Mouse (Mus musculus): ENCODE results near the gene Ercc6l.

Gene Ercc6l

GRCm38 (mm10) chrX:102156618-102157422 is at the start of gene Ercc6l:
TSS of gene Ercc6l (minus strand) at chrX:102157091.
- peak; percentile 95 for DNase-seq (ENCODE audit: low read depth)

GRCm38 (mm10) chrX:102190840-102191239 is 33.9 kb upstream of the Ercc6l start:
- DNase-seq (ENCODE audit: low read depth): no peak

- no peak for DNase-seq (ENCODE audit: low read depth)
Measured at GRCm38 (mm10) chrX:102189581-102189980, 32.7 kb upstream of the Ercc6l start.

- peak; percentile 89 for DNase-seq (ENCODE audit: low read depth)
Measured at GRCm38 (mm10) chrX:102188712-102189497, 32.0 kb upstream of the Ercc6l start, which contains the start of gene Rps4x. TSS of gene Rps4x (minus strand) at chrX:102189394.

GRCm38 (mm10) chrX:102187023-102187699 is 30.3 kb upstream of the Ercc6l start:
- DNase-seq (ENCODE audit: low read depth): peak; percentile 44

GRCm38 (mm10) chrX:102182575-102182974 is 25.7 kb upstream of the Ercc6l start:
- DNase-seq (ENCODE audit: low read depth): no peak

- no peak for DNase-seq (ENCODE audit: low read depth)
Measured at GRCm38 (mm10) chrX:102175538-102176287, 18.8 kb upstream of the Ercc6l start.

GRCm38 (mm10) chrX:102170900-102171299 is 14.0 kb upstream of the Ercc6l start:
- DNase-seq (ENCODE audit: low read depth): no peak

GRCm38 (mm10) chrX:102170135-102170534 is 13.2 kb upstream of the Ercc6l start:
- no peak for DNase-seq (ENCODE audit: low read depth)

GRCm38 (mm10) chrX:102169724-102170123 is 12.8 kb upstream of the Ercc6l start:
- no peak for DNase-seq (ENCODE audit: low read depth)

- no peak for DNase-seq (ENCODE audit: low read depth)
Measured at GRCm38 (mm10) chrX:102166986-102167385, 10.1 kb upstream of the Ercc6l start.

- no peak for DNase-seq (ENCODE audit: low read depth)
Measured at GRCm38 (mm10) chrX:102166521-102166920, 9.6 kb upstream of the Ercc6l start.

- DNase-seq (ENCODE audit: low read depth): no peak
Measured at GRCm38 (mm10) chrX:102163529-102163928, 6.6 kb upstream of the Ercc6l start.

- DNase-seq (ENCODE audit: low read depth): no peak
Measured at GRCm38 (mm10) chrX:102163096-102163495, 6.2 kb upstream of the Ercc6l start.

GRCm38 (mm10) chrX:102160528-102160927 is 3.6 kb upstream of the Ercc6l start:
- no peak for DNase-seq (ENCODE audit: low read depth)

GRCm38 (mm10) chrX:102159778-102160177 is 2.9 kb upstream of the Ercc6l start:
- DNase-seq (ENCODE audit: low read depth): peak; percentile 72

GRCm38 (mm10) chrX:102157423-102157791 is 516 bp upstream of the Ercc6l start:
- DNase-seq (ENCODE audit: low read depth): no peak

GRCm38 (mm10) chrX:102141157-102141556 is 15.7 kb downstream of the Ercc6l start:
- DNase-seq (ENCODE audit: low read depth): no peak

GRCm38 (mm10) chrX:102121321-102121720 is 35.6 kb downstream of the Ercc6l start:
- no peak for DNase-seq (ENCODE audit: low read depth)

- DNase-seq (ENCODE audit: low read depth): peak; percentile 96
Measured at GRCm38 (mm10) chrX:102119042-102119864, 37.6 kb downstream of the Ercc6l start, which contains the start of gene Pin4. TSS of gene Pin4 (plus strand) at chrX:102119447.

- no peak for DNase-seq (ENCODE audit: low read depth)
Measured at GRCm38 (mm10) chrX:102115676-102116075, 41.2 kb downstream of the Ercc6l start.
